7 mouse cellular contexts compared by ENCODE assay signal in genomic region chr7:106529433-106530102, GRCm38 (mm10).
DNase-seq lines count a peak whose midpoint lies in the region; ATAC-seq and TF ChIP-seq lines count a peak whose summit lies in the region.
"Not testable (repeated sequence)": the region's sequence is repeated elsewhere in the genome, so short reads cannot be mapped to it uniquely, and the experiment has no call there.

No protein-coding gene starts in this region.

- not testable (repeated sequence) for H3K27me3 ChIP-seq in CH12.LX (replicated peaks); heart, adult 2 months (ENCODE audit: control insufficient read depth, insufficient read depth, low read length); kidney, adult 2 months (replicated peaks; ENCODE audit: control insufficient read depth, insufficient read depth, low read length); liver, embryonic 15.5 days; thymus, adult 2 months (ENCODE audit: control insufficient read depth, insufficient read depth, low read length)

- not testable (repeated sequence) for H3K27ac ChIP-seq in CH12.LX (ENCODE audit: insufficient read depth, low read depth); liver, embryonic 15.5 days (replicated peaks)
- peak overlapping the region; percentile 82 for H3K27ac ChIP-seq in heart, adult 2 months
- peak overlapping the region; percentile 56; the same call in 1 of the 2 replicates for H3K27ac ChIP-seq in kidney, adult 2 months (ENCODE audit: insufficient read depth, low read depth, low read length)
- peak overlapping the region; percentile 71; the same call in 1 of the 2 replicates for H3K27ac ChIP-seq in thymus, adult 2 months (ENCODE audit: control insufficient read depth, insufficient read depth, low read length)

- not testable (repeated sequence) for H3K9ac ChIP-seq in CH12.LX (ENCODE audit: insufficient read depth, low read depth); heart, adult 2 months (ENCODE audit: low read depth, low read length); liver, embryonic 15.5 days

- peak; percentile 30 for DNase-seq in CH12.LX (ENCODE audit: extremely low read depth)
- DNase-seq in c-Kit-positive CD71-positive TER-119-negative erythroid progenitor cells, embryonic 14.5 days (ENCODE audit: low read depth): peak; percentile 27
- peak in 1 of 2 experiments; percentile 46 for DNase-seq in heart, adult 2 months
- DNase-seq in kidney, adult 2 months; thymus, adult 2 months: not testable (repeated sequence)

- not testable (repeated sequence) for H3K4me3 ChIP-seq in CH12.LX (replicated peaks in 1 of 3; ENCODE audit: low read depth in 2 of 3, low read length in 2 of 3, poor library complexity in 1 of 3); heart, adult 2 months; kidney, adult 2 months (ENCODE audit: insufficient read depth, low read depth, low read length); liver, embryonic 15.5 days (replicated peaks); thymus, adult 2 months (ENCODE audit: control insufficient read depth, insufficient read depth, low read length)

- WGBS in heart, adult 2 months: 41% methylated on average over 2 of the region's 2 CpGs
- 62% methylated on average over 2 of the region's 2 CpGs for WGBS in kidney, adult 2 months
- 14% methylated on average over 2 of the region's 2 CpGs for WGBS in liver, embryonic 15.5 days (ENCODE audit: insufficient replicate concordance)
- WGBS in thymus, adult 2 months: 24% methylated on average over 2 of the region's 2 CpGs

- H3K4me2 ChIP-seq in CH12.LX (ENCODE audit: insufficient read depth, low read depth, poor library complexity, severe bottlenecking); liver, embryonic 15.5 days: not testable (repeated sequence)

- H3K4me1 ChIP-seq in CH12.LX (ENCODE audit: control insufficient read depth in 1 of 2, insufficient read depth in 2 of 2): peaks cover 2 to 11% of the 10 kb centered on the region in 2 experiments; a peak in 2 of 4 replicates
- H3K4me1 ChIP-seq in heart, adult 2 months (ENCODE audit: control insufficient read depth, insufficient read depth, low read length); kidney, adult 2 months (ENCODE audit: control insufficient read depth, insufficient read depth, low read length); liver, embryonic 15.5 days (replicated peaks); thymus, adult 2 months (replicated peaks; ENCODE audit: control insufficient read depth, insufficient read depth, low read length): not testable (repeated sequence)

- intact Hi-C loops in heart, adult 2 months (cut with DNase I): not testable (repeated sequence)

- ATAC-seq in liver, embryonic 15.5 days (ENCODE audit: insufficient read depth): peak; percentile 49; the same call in 1 of the 2 replicates
- peak; percentile 95 for ATAC-seq in megakaryocyte-erythroid progenitor cell, adult 5-6 weeks (replicated peaks; ENCODE audit: low FRiP score, low TSS enrichment, poor library complexity, severe bottlenecking)

- not testable (repeated sequence) for H3K36me3 ChIP-seq in CH12.LX (replicated peaks in 1 of 2; ENCODE audit: control insufficient read depth in 1 of 2, insufficient read depth in 1 of 2, low read length in 1 of 2); heart, adult 2 months (ENCODE audit: control insufficient read depth, insufficient read depth, low read length); kidney, adult 2 months (ENCODE audit: control insufficient read depth, insufficient read depth, low read length); liver, embryonic 15.5 days (replicated peaks); thymus, adult 2 months (ENCODE audit: control insufficient read depth, insufficient read depth, low read length)

- not testable (repeated sequence) for H3K79me2 ChIP-seq in CH12.LX (replicated peaks; ENCODE audit: control insufficient read depth, extremely low read depth, insufficient read depth, poor library complexity, severe bottlenecking); heart, adult 2 months (replicated peaks; ENCODE audit: control insufficient read depth, insufficient read depth, low read length)

- in situ Hi-C loops in CH12.LX (cut with MboI; ENCODE audit: low pct_ligation_motif_present, low pct_unique_long_range_greater_than_20kb, low sequenced_read_pairs): not testable (repeated sequence)

- TF ChIP-seq EP300 in CH12.LX (IDR thresholded peaks at IDR 0.05; ENCODE audit: low read length); heart, adult 2 months (IDR thresholded peaks at IDR 0.05; ENCODE audit: insufficient read depth, low read depth, low read length): not testable (repeated sequence)

- not testable (repeated sequence) for TF ChIP-seq POLR2A in CH12.LX (IDR thresholded peaks at IDR 0.05; ENCODE audit: low read depth, low read length); heart, adult 2 months (IDR thresholded peaks at IDR 0.05; ENCODE audit: insufficient read depth, low read depth, low read length); kidney, adult 2 months (IDR thresholded peaks at IDR 0.05; ENCODE audit: low read depth, low read length); thymus, adult 2 months (IDR thresholded peaks at IDR 0.05; ENCODE audit: control insufficient read depth, extremely low read depth, insufficient read depth, low read length, poor library complexity)

- dilution Hi-C loops in CH12.LX (cut with MboI; ENCODE audit: extremely low pct_ligation_motif_present, extremely low pct_unique_long_range_greater_than_20kb, low sequenced_read_pairs): not testable (repeated sequence)

- not testable (repeated sequence) for H3K9me3 ChIP-seq in CH12.LX (replicated peaks; ENCODE audit: low read length); liver, embryonic 15.5 days (replicated peaks)

- TF ChIP-seq RAD21 in CH12.LX (IDR thresholded peaks at IDR 0.05; ENCODE audit: low read depth, low read length): not testable (repeated sequence)

- not testable (repeated sequence) for TF ChIP-seq CTCF in CH12.LX (conservative IDR thresholded peaks at IDR 0.05 in 1 of 2, IDR thresholded peaks at IDR 0.05 in 1 of 2; ENCODE audit: low read depth in 2 of 2, low read length in 2 of 2); heart, adult 2 months (IDR thresholded peaks at IDR 0.05); kidney, adult 2 months (conservative IDR thresholded peaks at IDR 0.05; ENCODE audit: insufficient read depth, insufficient read length, low read depth, low read length); thymus, adult 2 months (IDR thresholded peaks at IDR 0.05; ENCODE audit: borderline replicate concordance, control insufficient read depth, extremely low read depth, insufficient read depth, low read length, poor library complexity)
